Comparison of ENCODE assay signal across 8 mouse cellular contexts in genomic region chr3:96277800-96278624, GRCm38 (mm10). TPM values are rescaled to one million over a fixed set of nuclear protein-coding genes. Genes with fewer than 3 reads are reported as not detected.
DNase-seq lines count a peak whose midpoint lies in the region; ATAC-seq and TF ChIP-seq lines count a peak whose summit lies in the region.

No protein-coding gene starts in this region.

- H3K36me3 ChIP-seq in embryonic facial prominence, embryonic 14.5 days (ENCODE audit: control insufficient read depth, insufficient read depth, low read length): no peaks in the 10 kb centered on the region
- H3K36me3 ChIP-seq in limb, embryonic 13.5 days: no peaks in the 10 kb centered on the region
- H3K36me3 ChIP-seq in midbrain, embryonic 15.5 days (replicated peaks): no peaks in the 10 kb centered on the region
- H3K36me3 ChIP-seq in spleen, adult 2 months (ENCODE audit: control insufficient read depth, insufficient read depth, low read length): no peaks in the 10 kb centered on the region

- H3K9me3 ChIP-seq in embryonic facial prominence, embryonic 14.5 days (ENCODE audit: control insufficient read depth, low read length): no peaks in the 10 kb centered on the region
- H3K9me3 ChIP-seq in limb, embryonic 13.5 days: no peaks in the 10 kb centered on the region
- no peaks in the 10 kb centered on the region for H3K9me3 ChIP-seq in midbrain, embryonic 15.5 days

- TF ChIP-seq POLR2A in bone marrow, adult 2 months (IDR thresholded peaks at IDR 0.05; ENCODE audit: borderline replicate concordance, control insufficient read depth, low read depth, low read length): peak; percentile 43; the same call in 1 of the 2 replicates
- no peak for TF ChIP-seq POLR2A in spleen, adult 2 months (IDR thresholded peaks at IDR 0.05; ENCODE audit: low read depth, low read length)

- TF ChIP-seq CTCF in bone marrow, adult 2 months (IDR thresholded peaks at IDR 0.05; ENCODE audit: control insufficient read depth, insufficient read depth, low read length): peak; percentile 93
- TF ChIP-seq CTCF in spleen, adult 2 months (IDR thresholded peaks at IDR 0.05; ENCODE audit: extremely low read depth, insufficient read depth, insufficient read length, insufficient replicate concordance): peak; percentile 79

- H3K4me1 ChIP-seq in bone marrow, adult 2 months (ENCODE audit: control insufficient read depth, insufficient read depth, low read length): no peaks in the 10 kb centered on the region; the same call in 1 of the 2 replicates
- H3K4me1 ChIP-seq in embryonic facial prominence, embryonic 14.5 days (ENCODE audit: control insufficient read depth, insufficient read depth, low read length): 0 out of 2 replicates have a peak, but pooled peaks cover 2% of the 10 kb centered on the region
- H3K4me1 ChIP-seq in limb, embryonic 13.5 days: peaks cover 6% of the 10 kb centered on the region; the same call in 1 of the 2 replicates
- peaks cover 9% of the 10 kb centered on the region for H3K4me1 ChIP-seq in midbrain, embryonic 15.5 days
- H3K4me1 ChIP-seq in spleen, adult 2 months (ENCODE audit: control insufficient read depth, insufficient read depth, insufficient read length): peaks cover 5% of the 10 kb centered on the region; the same call in 1 of the 2 replicates

- WGBS in bone marrow, adult 2 months: under 1% methylated on average over 49 of the region's 49 CpGs
- under 1% methylated on average over 49 of the region's 49 CpGs for WGBS in embryonic facial prominence, embryonic 14.5 days
- under 1% methylated on average over 49 of the region's 49 CpGs for WGBS in limb, embryonic 13.5 days
- under 1% methylated on average over 49 of the region's 49 CpGs for WGBS in midbrain, embryonic 15.5 days
- under 1% methylated on average over 49 of the region's 49 CpGs for WGBS in spleen, adult 2 months

- peak overlapping the region; percentile 66 for H3K9ac ChIP-seq in embryonic facial prominence, embryonic 14.5 days (ENCODE audit: low read depth, low read length)
- peak overlapping the region; percentile 73 for H3K9ac ChIP-seq in limb, embryonic 13.5 days
- peak overlapping the region; percentile 62 for H3K9ac ChIP-seq in midbrain, embryonic 15.5 days

- peak overlapping the region; percentile 56 for H3K27ac ChIP-seq in bone marrow, adult 2 months (ENCODE audit: control insufficient read depth, insufficient read depth, low read depth, low read length, poor library complexity)
- peak overlapping the region; percentile 83 for H3K27ac ChIP-seq in embryonic facial prominence, embryonic 14.5 days (replicated peaks; ENCODE audit: low read depth, low read length)
- H3K27ac ChIP-seq in limb, embryonic 13.5 days: peak overlapping the region; percentile 88
- H3K27ac ChIP-seq in midbrain, embryonic 15.5 days: peak overlapping the region; percentile 92
- peak overlapping the region; percentile 81 for H3K27ac ChIP-seq in spleen, adult 2 months (ENCODE audit: insufficient read depth, low read length)

- H3K4me3 ChIP-seq in bone marrow, adult 2 months (replicated peaks; ENCODE audit: control insufficient read depth, low read depth, low read length): peak overlapping the region; percentile 66
- H3K4me3 ChIP-seq in embryonic facial prominence, embryonic 14.5 days (ENCODE audit: low read depth, low read length): peak overlapping the region; percentile 49
- H3K4me3 ChIP-seq in limb, embryonic 13.5 days: peak overlapping the region; percentile 52
- H3K4me3 ChIP-seq in midbrain, embryonic 15.5 days: peak overlapping the region; percentile 54
- H3K4me3 ChIP-seq in spleen, adult 2 months (ENCODE audit: extremely low read depth, insufficient read depth, insufficient read length): peak overlapping the region; percentile 72

- no peaks in the 10 kb centered on the region for H3K27me3 ChIP-seq in embryonic facial prominence, embryonic 14.5 days (replicated peaks; ENCODE audit: control insufficient read depth, insufficient read depth, low read length)
- peaks cover 5% of the 10 kb centered on the region for H3K27me3 ChIP-seq in limb, embryonic 13.5 days
- H3K27me3 ChIP-seq in midbrain, embryonic 15.5 days (replicated peaks): peaks cover 8% of the 10 kb centered on the region; the same call in 1 of the 2 replicates
- no peaks in the 10 kb centered on the region for H3K27me3 ChIP-seq in spleen, adult 2 months (ENCODE audit: control insufficient read depth, insufficient read depth, low read length)

- peak overlapping the region; percentile 76 for H3K4me2 ChIP-seq in embryonic facial prominence, embryonic 14.5 days (ENCODE audit: low read depth, low read length)
- H3K4me2 ChIP-seq in limb, embryonic 13.5 days (replicated peaks): peak overlapping the region; percentile 81
- H3K4me2 ChIP-seq in midbrain, embryonic 15.5 days: peak overlapping the region; percentile 82

- DNase-seq in A20 (ENCODE audit: low read depth, low spot score): peak; percentile 96
- peak; percentile 97 for DNase-seq in embryonic facial prominence, embryonic 14.5 days (ENCODE audit: low spot score)
- peak; percentile 88 for DNase-seq in heart, adult 8-10 months (ENCODE audit: low spot score)
- DNase-seq in kidney, adult 8-10 months: peak; percentile 80 to 82
- peak; percentile 85 to 89 for DNase-seq in spleen, adult 2 months (ENCODE audit: low read depth in 1 of 2, low spot score in 2 of 2)

- ATAC-seq in embryonic facial prominence, embryonic 14.5 days (ENCODE audit: low read depth): peak; percentile 98
- peak; percentile 97 for ATAC-seq in limb, embryonic 13.5 days (ENCODE audit: low FRiP score, low read depth)
- peak; percentile 97 for ATAC-seq in midbrain, embryonic 15.5 days (replicated peaks)

RNA-seq across cellular contexts. Expression of gene Hist2h2bb, which starts 8.5 kb away (rescaled TPM):
- polyA plus RNA-seq in bone marrow, adult 2 months (2011; ENCODE audit: insufficient read depth, insufficient read length, low replicate concordance, missing spikeins): 71.9 and 132 TPM in 2 replicates
- 8.9 and 12.7 TPM in 2 replicates for polyA plus RNA-seq in embryonic facial prominence, embryonic 14.5 days (2014; fragmentation: Nextera tagmentation; extraction: Ambion mirVana)
- 10 to 100 TPM; 28.0 to 42.3 (median 33.7) TPM for total RNA-seq in heart, adult 8-10 months (2022)
- polyA plus RNA-seq in limb, embryonic 13.5 days (2015; fragmentation: Nextera tagmentation; extraction: Ambion mirVana): 13.3 and 15.5 TPM in 2 replicates
- 1.9 and 2.6 TPM in 2 replicates for polyA plus RNA-seq in midbrain, embryonic 15.5 days (2015; fragmentation: Nextera tagmentation; extraction: Ambion mirVana)
- polyA plus RNA-seq in spleen, adult 2 months (2012; rRNA removed): 14.7 and 15.9 TPM in 2 replicates

RNA-seq across cellular contexts. Expression of gene Hist2h3b, which starts 9.6 kb away (rescaled TPM):
- polyA plus RNA-seq in bone marrow, adult 2 months (2011; ENCODE audit: insufficient read depth, insufficient read length, low replicate concordance, missing spikeins): 20.8 and 28.9 TPM in 2 replicates
- 44.3 and 57.8 TPM in 2 replicates for polyA plus RNA-seq in embryonic facial prominence, embryonic 14.5 days (2014; fragmentation: Nextera tagmentation; extraction: Ambion mirVana)
- total RNA-seq in heart, adult 8-10 months (2022): 10 to 100 TPM; 12.2 to 24.7 (median 15.9) TPM
- 85.5 and 91.9 TPM in 2 replicates for polyA plus RNA-seq in limb, embryonic 13.5 days (2015; fragmentation: Nextera tagmentation; extraction: Ambion mirVana)
- polyA plus RNA-seq in midbrain, embryonic 15.5 days (2015; fragmentation: Nextera tagmentation; extraction: Ambion mirVana): 12.8 and 13.1 TPM in 2 replicates
- 102 and 177 TPM in 2 replicates for polyA plus RNA-seq in spleen, adult 2 months (2012; rRNA removed)

RNA-seq across cellular contexts. Expression of gene Hist2h4, which starts 14.9 kb away (rescaled TPM):
- 25.3 and 31.8 TPM in 2 replicates for polyA plus RNA-seq in bone marrow, adult 2 months (2011; ENCODE audit: insufficient read depth, insufficient read length, low replicate concordance, missing spikeins)
- polyA plus RNA-seq in embryonic facial prominence, embryonic 14.5 days (2014; fragmentation: Nextera tagmentation; extraction: Ambion mirVana): 6.9 TPM in 2 replicates
- total RNA-seq in heart, adult 8-10 months (2022): 10 to 100 TPM; 10.8 to 16.2 (median 12.3) TPM
- 15.5 and 16.9 TPM in 2 replicates for polyA plus RNA-seq in limb, embryonic 13.5 days (2015; fragmentation: Nextera tagmentation; extraction: Ambion mirVana)
- polyA plus RNA-seq in midbrain, embryonic 15.5 days (2015; fragmentation: Nextera tagmentation; extraction: Ambion mirVana): 5.6 and 6.1 TPM in 2 replicates
- 9.3 and 15.4 TPM in 2 replicates for polyA plus RNA-seq in spleen, adult 2 months (2012; rRNA removed)

RNA-seq across cellular contexts. Expression of gene Fcgr1, which starts 15.8 kb away (rescaled TPM):
- polyA plus RNA-seq in bone marrow, adult 2 months (2011; ENCODE audit: insufficient read depth, insufficient read length, low replicate concordance, missing spikeins): 2.2 and 6.2 TPM in 2 replicates
- polyA plus RNA-seq in embryonic facial prominence, embryonic 14.5 days (2014; fragmentation: Nextera tagmentation; extraction: Ambion mirVana): 4.0 and 5.3 TPM in 2 replicates
- 1 to 10 TPM in 1 of 4 experiments, under 1 TPM in 3; 0.38 to 1.1 (median 0.66) TPM for total RNA-seq in heart, adult 8-10 months (2022)
- 1.7 TPM in 2 replicates for polyA plus RNA-seq in limb, embryonic 13.5 days (2015; fragmentation: Nextera tagmentation; extraction: Ambion mirVana)
- polyA plus RNA-seq in midbrain, embryonic 15.5 days (2015; fragmentation: Nextera tagmentation; extraction: Ambion mirVana): 1.0 and 1.7 TPM in 2 replicates
- 5.2 and 6.0 TPM in 2 replicates for polyA plus RNA-seq in spleen, adult 2 months (2012; rRNA removed)

RNA-seq across cellular contexts. Expression of gene Hist2h3c1, which starts 31.5 kb away (rescaled TPM):
- polyA plus RNA-seq in bone marrow, adult 2 months (2011; ENCODE audit: insufficient read depth, insufficient read length, low replicate concordance, missing spikeins): not detected in 2 replicates
- 0.48 TPM in 1 of 2 replicates, not detected in the other for polyA plus RNA-seq in embryonic facial prominence, embryonic 14.5 days (2014; fragmentation: Nextera tagmentation; extraction: Ambion mirVana)
- not detected for total RNA-seq in heart, adult 8-10 months (2022)
- polyA plus RNA-seq in limb, embryonic 13.5 days (2015; fragmentation: Nextera tagmentation; extraction: Ambion mirVana): 0.73 TPM in 1 of 2 replicates, not detected in the other
- 0.11 TPM in 1 of 2 replicates, not detected in the other for polyA plus RNA-seq in midbrain, embryonic 15.5 days (2015; fragmentation: Nextera tagmentation; extraction: Ambion mirVana)
- polyA plus RNA-seq in spleen, adult 2 months (2012; rRNA removed): not detected in 2 replicates

Comparison
In these comparisons a context has a peak if more than half of its experiments do, and no peak if none do; other contexts are left out.
1. Peak in every context shown above with its lines: DNase-seq, ATAC-seq, H3K4me3 ChIP-seq and H3K27ac ChIP-seq.